Mouse (Mus musculus) layer of hippocampus, postnatal 10 days (tissue): ENCODE data around the gene Fam83c. TPM values are rescaled to one million over a fixed set of nuclear protein-coding genes. Genes with fewer than 3 reads are reported as not detected.

Experiments used
- DNase-seq, 2 experiments: peaks; one replicate each; pipeline ENCODE4 v3.0.0; 2021; ENCODE audit warnings: low spot score in 2 of 2
- total RNA-seq, 2 experiments: library from RNA; stranded (reverse); gene quantifications; 2 replicates each; pipeline ENCODE4 v1.2.3; 2021

Fam83c gene
- total RNA-seq, 2 experiments from 2014 or later = not detected

- peak; percentile 75 to 81 for DNase-seq
Observed at GRCm38 (mm10) chr2:155826630-155827424, 7.8 kb downstream of the Fam83c start, which contains the start of gene Eif6. TSS of gene Eif6 (minus strand) at chr2:155826925.

- no peak for DNase-seq
Observed at GRCm38 (mm10) chr2:155825904-155826629, 8.6 kb downstream of the Fam83c start.

- DNase-seq = no peak
Observed at GRCm38 (mm10) chr2:155823722-155824121, 10.9 kb downstream of the Fam83c start.

GRCm38 (mm10) chr2:155820779-155821178 is 13.9 kb downstream of the Fam83c start:
- no peak for DNase-seq

GRCm38 (mm10) chr2:155819449-155820251 is 15.0 kb downstream of the Fam83c start:
- no peak for DNase-seq

GRCm38 (mm10) chr2:155819392-155819448 is 15.4 kb downstream of the Fam83c start, which contains the start of gene BC029722:
TSS of gene BC029722 (minus strand) at chr2:155819426.
- no peak for DNase-seq

GRCm38 (mm10) chr2:155818596-155819391 is 15.9 kb downstream of the Fam83c start:
- DNase-seq = peak; percentile 91 to 94

- no peak for DNase-seq
Observed at GRCm38 (mm10) chr2:155817301-155818245, 17.1 kb downstream of the Fam83c start.

- DNase-seq = no peak
Observed at GRCm38 (mm10) chr2:155816179-155816578, 18.5 kb downstream of the Fam83c start.

- DNase-seq = no peak
Observed at GRCm38 (mm10) chr2:155814829-155815228, 19.8 kb downstream of the Fam83c start.

GRCm38 (mm10) chr2:155812637-155813036 is 22.0 kb downstream of the Fam83c start:
- no peak for DNase-seq

GRCm38 (mm10) chr2:155811821-155812396 is 22.7 kb downstream of the Fam83c start:
- DNase-seq = peak; percentile 82 to 85

GRCm38 (mm10) chr2:155809620-155810019 is 25.0 kb downstream of the Fam83c start:
- no peak for DNase-seq

- DNase-seq = no peak
Observed at GRCm38 (mm10) chr2:155807408-155807807, 27.2 kb downstream of the Fam83c start.

GRCm38 (mm10) chr2:155806548-155806947 is 28.1 kb downstream of the Fam83c start:
- no peak for DNase-seq

GRCm38 (mm10) chr2:155805925-155806255 is 28.8 kb downstream of the Fam83c start:
- no peak for DNase-seq

GRCm38 (mm10) chr2:155805231-155805924 is 29.3 kb downstream of the Fam83c start:
- no peak for DNase-seq

- DNase-seq = no peak
Observed at GRCm38 (mm10) chr2:155804053-155804452, 30.6 kb downstream of the Fam83c start.

GRCm38 (mm10) chr2:155802761-155803160 is 31.9 kb downstream of the Fam83c start:
- no peak for DNase-seq
